Mouse (Mus musculus) pancreas, adult 10 weeks (tissue): ENCODE results near the gene Med31. TPM values are rescaled to one million over a fixed set of nuclear protein-coding genes. Genes with fewer than 3 reads are reported as not detected.

Source experiments
- polyA plus RNA-seq: library from polyadenylated mRNA; stranded (reverse); fragments of 350-450 nt; fragmentation: Illumina TruSeq; extraction: RNeasy Lipid Tissue Mini Kit (QIAGEN cat#74804); gene quantifications from one replicate; pipeline ENCODE4 v1.2.3, GENCODE M21; 2015; ENCODE audit warnings: low read depth, low replicate concordance; ENCODE audit not compliant: insufficient read depth

The Med31 gene
- 3.6 TPM for polyA plus RNA-seq

GRCm38 (mm10) chr11:72215410-72215797, at the start of gene Med31:
Gene Med31 (minus strand): TSS chr11:72215592.

GRCm38 (mm10) chr11:72207204-72207833, 8.1 kb downstream of the Med31 start, which contains the start of the genes 4933427D14Rik and Txndc17:
Gene 4933427D14Rik (minus strand): TSS chr11:72207459.
Gene Txndc17 (plus strand): TSS chr11:72207547.

GRCm38 (mm10) chr11:72206341-72207203, 8.8 kb downstream of the Med31 start, which contains the start of gene Gm43951:
Gene Gm43951 (minus strand): TSS chr11:72206840.

Other genes with a start within 250 kb of the Med31 start
- gene Aipl1, start 178.1 kb downstream of the Med31 start, polyA plus RNA-seq: not detected
- not detected for gene Pimreg, start 173.6 kb downstream of the Med31 start, polyA plus RNA-seq
- 3.7 TPM for gene Pitpnm3, start 79.8 kb downstream of the Med31 start, polyA plus RNA-seq
- gene Gm43951, start 8.8 kb downstream of the Med31 start, polyA plus RNA-seq: not detected
- gene 4933427D14Rik, start 8.1 kb downstream of the Med31 start, polyA plus RNA-seq: 3.9 TPM
- 45.2 TPM for gene Txndc17, start 8.0 kb downstream of the Med31 start, polyA plus RNA-seq
- not detected for gene Slc13a5, start 51.6 kb upstream of the Med31 start, polyA plus RNA-seq
- 8.9 TPM for gene Xaf1, start 86.0 kb upstream of the Med31 start, polyA plus RNA-seq
- gene Fbxo39, start 98.9 kb upstream of the Med31 start, polyA plus RNA-seq: not detected
- not detected for gene Tekt1, start 146.8 kb upstream of the Med31 start, polyA plus RNA-seq
- 3.6 TPM for gene Smtnl2, start 196.1 kb upstream of the Med31 start, polyA plus RNA-seq
- 0.61 TPM for gene Ggt6, start 219.9 kb upstream of the Med31 start, polyA plus RNA-seq
- gene Mybbp1a, start 225.8 kb upstream of the Med31 start, polyA plus RNA-seq: 21.5 TPM